Mouse (Mus musculus) midbrain, embryonic 14.5 days (tissue): ENCODE data around the gene Prkce. TPM values are rescaled to one million over a fixed set of nuclear protein-coding genes. Genes with fewer than 3 reads are reported as not detected.

Experiments used
- ATAC-seq: fragments of 200-750 bp; cut with Nextera tagmentation; 2 replicates; pipeline ENCODE4 v1.8.0; 2017; ENCODE audit warnings: moderate number of reproducible peaks, moderate library complexity; ENCODE audit not compliant: low FRiP score, low TSS enrichment
- DNase-seq: peaks from one replicate; pipeline ENCODE4 v3.0.0-alpha.2; 2015
- H3K27ac ChIP-seq: fragments of 300-500 bp; sonication (generic); replicated peaks from 2 replicates; pipeline ENCODE4 v1.5.1; 2014; ENCODE audit warnings: mild to moderate bottlenecking, low read depth, low read length, moderate library complexity
- H3K27me3 ChIP-seq: fragments of 300-500 bp; sonication (generic); 2 replicates; pipeline ENCODE4 v1.6.1; 2014; ENCODE audit warnings: low read length, control low read depth, mixed read lengths; ENCODE audit not compliant: control insufficient read depth, insufficient read depth
- H3K36me3 ChIP-seq: fragments of 300-500 bp; sonication (generic); 2 replicates; pipeline ENCODE4 v1.6.1; 2014; ENCODE audit warnings: low read length, control low read depth; ENCODE audit not compliant: control insufficient read depth, insufficient read depth
- H3K4me1 ChIP-seq: fragments of 300-500 bp; sonication (generic); 2 replicates; pipeline ENCODE4 v1.6.1; 2014; ENCODE audit warnings: mild to moderate bottlenecking, antibody characterized with exemption, low read length, control low read depth; ENCODE audit not compliant: control insufficient read depth, insufficient read depth
- H3K4me2 ChIP-seq: fragments of 300-500 bp; sonication (generic); 2 replicates; pipeline ENCODE4 v1.6.1; 2014; ENCODE audit warnings: mild to moderate bottlenecking, low read length, moderate library complexity
- H3K4me3 ChIP-seq: fragments of 300-500 bp; sonication (generic); replicated peaks from 2 replicates; pipeline ENCODE4 v1.5.1; 2014; ENCODE audit warnings: low read depth, low read length
- H3K9ac ChIP-seq: fragments of 300-500 bp; sonication (generic); replicated peaks from 2 replicates; pipeline ENCODE4 v1.6.1; 2014; ENCODE audit warnings: mild to moderate bottlenecking, low read length, moderate library complexity
- H3K9me3 ChIP-seq: fragments of 300-500 bp; sonication (generic); 2 replicates; pipeline ENCODE4 v1.6.1; 2016; ENCODE audit warnings: low read length, control low read depth, mixed read lengths; ENCODE audit not compliant: control insufficient read depth
- WGBS: fragments of 180-500 bp; shearing (Covaris S2); extraction: QIAGEN DNeasy Blood & Tissue Kit; methylation state at CpG from one replicate; pipeline ENCODE4 v1.1.7; 2014; 5-methylcytosine and 5-hydroxymethylcytosine counted together
- polyA plus RNA-seq: library from polyadenylated mRNA; unstranded; fragments of >200 nt; fragmentation: Nextera tagmentation; extraction: Ambion mirVana; gene quantifications from 2 replicates; pipeline ENCODE4 v1.2.1, GENCODE M21; 2014

Gene Prkce
- polyA plus RNA-seq, 1 experiment from 2014 or later: 25.4 TPM

DNA sequence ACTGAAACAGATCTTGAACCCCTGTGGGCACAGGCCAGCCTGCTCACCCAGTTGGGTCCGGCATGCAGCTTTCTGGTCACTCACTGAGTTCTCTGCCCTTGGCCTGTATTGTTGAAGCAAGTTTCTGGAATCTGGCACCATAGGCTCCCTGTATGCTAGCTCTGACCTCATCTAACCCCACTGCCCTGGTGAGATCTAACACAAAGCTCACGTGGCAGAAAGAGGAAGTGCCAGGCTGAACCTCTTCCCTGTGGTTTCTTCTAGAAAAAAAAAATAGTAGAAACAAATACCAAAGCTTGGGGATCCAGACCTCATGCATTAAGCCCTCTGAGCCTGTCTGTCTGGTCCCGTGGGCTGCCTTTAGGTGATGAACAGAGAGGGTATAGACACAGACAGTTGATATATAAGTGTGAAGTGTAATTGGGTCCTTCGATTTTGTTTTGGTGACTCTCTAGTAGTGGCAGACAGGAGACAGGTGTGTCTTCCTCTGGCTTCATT is 279.6 kb downstream of the Prkce start:
- 85% methylated on average over 4 of the region's 4 CpGs for WGBS
- ATAC-seq (no peak), DNase-seq (no peak)
- H3K4me1 ChIP-seq: peaks cover 6% of the 10 kb centered on the region; the same call in 1 of the 2 replicates
- no peaks in the 10 kb centered on the region for H3K36me3 ChIP-seq
- H3K9ac ChIP-seq: no peak overlapping the region
- H3K27me3 ChIP-seq: no peaks in the 10 kb centered on the region
- peaks cover 4% of the 10 kb centered on the region; the same call in 1 of the 2 replicates for H3K9me3 ChIP-seq
- H3K4me3 ChIP-seq: no peak overlapping the region
- H3K4me2 ChIP-seq: no peak overlapping the region
- no peak overlapping the region for H3K27ac ChIP-seq

GRCm38 (mm10) chr17:86452934-86453333 is 285.3 kb downstream of the Prkce start:
- DNase-seq (no peak), ATAC-seq (no peak)
- no peak overlapping the region for H3K4me2 ChIP-seq
- H3K9ac ChIP-seq: no peak overlapping the region
- H3K27ac ChIP-seq: no peak overlapping the region
- WGBS: 89% methylated on average over 4 of the region's 4 CpGs
- H3K36me3 ChIP-seq: no peaks in the 10 kb centered on the region
- H3K4me1 ChIP-seq: no peaks in the 10 kb centered on the region
- H3K9me3 ChIP-seq: peaks cover 4% of the 10 kb centered on the region; the same call in 1 of the 2 replicates
- H3K27me3 ChIP-seq: no peaks in the 10 kb centered on the region
- H3K4me3 ChIP-seq: no peak overlapping the region

DNA sequence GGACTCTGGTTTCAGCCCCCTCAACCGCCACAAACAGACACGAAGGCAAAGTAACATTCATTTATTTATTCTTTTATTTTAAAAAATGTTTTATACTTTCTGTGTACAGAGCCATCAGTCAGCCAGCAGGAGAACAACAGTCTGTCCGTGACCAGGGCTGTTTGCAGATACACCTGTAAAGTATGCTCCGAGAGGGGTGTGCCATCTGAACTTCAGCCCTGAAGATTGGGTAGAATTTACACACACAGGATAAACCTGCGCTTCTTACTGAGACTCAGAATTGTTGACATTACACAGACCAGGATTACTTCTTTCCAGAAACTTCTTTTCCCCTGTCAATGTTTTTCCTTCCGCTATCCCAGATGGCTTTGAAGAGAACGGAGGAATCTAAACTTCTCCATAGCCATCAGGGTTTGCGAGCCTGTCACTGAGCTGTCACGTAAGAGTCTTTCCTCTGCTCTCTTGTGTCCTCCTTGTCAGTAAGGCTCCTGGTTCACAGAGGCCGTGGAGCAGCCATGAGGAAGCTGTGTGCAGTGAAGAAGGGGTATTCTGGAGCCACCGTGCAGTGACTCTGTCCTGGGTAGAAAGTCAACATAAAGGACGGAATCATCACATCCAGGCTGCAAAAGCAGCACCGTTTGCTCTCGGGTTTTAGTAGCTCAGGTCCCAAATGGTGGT is 286.2 kb downstream of the Prkce start:
- no peak for DNase-seq
- Histone ChIP-seq H3K27ac (no peak overlapping the region), H3K4me1 (no peaks in the 10 kb centered on the region), H3K27me3 (no peaks in the 10 kb centered on the region), H3K9me3 (no peaks in the 10 kb centered on the region), H3K9ac (no peak overlapping the region), H3K36me3 (no peaks in the 10 kb centered on the region), H3K4me3 (no peak overlapping the region), H3K4me2 (no peak overlapping the region)
- 92% methylated on average over 14 of the region's 14 CpGs for WGBS
- no peak for ATAC-seq

- ATAC-seq (no peak), DNase-seq (no peak)
- 95% methylated on average over 3 of the region's 3 CpGs for WGBS
- H3K4me2 ChIP-seq: no peak overlapping the region
- H3K4me1 ChIP-seq: no peaks in the 10 kb centered on the region
- H3K27me3 ChIP-seq: no peaks in the 10 kb centered on the region
- H3K27ac ChIP-seq: no peak overlapping the region
- H3K4me3 ChIP-seq: no peak overlapping the region
- no peak overlapping the region for H3K9ac ChIP-seq
- no peaks in the 10 kb centered on the region for H3K36me3 ChIP-seq
- H3K9me3 ChIP-seq: no peaks in the 10 kb centered on the region
Measured at GRCm38 (mm10) chr17:86454351-86454706, 286.7 kb downstream of the Prkce start.

GRCm38 (mm10) chr17:86456512-86456911 is 288.9 kb downstream of the Prkce start:
- no peaks in the 10 kb centered on the region for H3K36me3 ChIP-seq
- WGBS: 71% methylated on average over 6 of the region's 6 CpGs
- no peak overlapping the region for H3K9ac ChIP-seq
- no peak overlapping the region for H3K4me2 ChIP-seq
- no peak for ATAC-seq
- no peak for DNase-seq
- no peaks in the 10 kb centered on the region for H3K4me1 ChIP-seq
- no peaks in the 10 kb centered on the region for H3K9me3 ChIP-seq
- H3K4me3 ChIP-seq: no peak overlapping the region
- no peak overlapping the region for H3K27ac ChIP-seq
- H3K27me3 ChIP-seq: no peaks in the 10 kb centered on the region

DNA sequence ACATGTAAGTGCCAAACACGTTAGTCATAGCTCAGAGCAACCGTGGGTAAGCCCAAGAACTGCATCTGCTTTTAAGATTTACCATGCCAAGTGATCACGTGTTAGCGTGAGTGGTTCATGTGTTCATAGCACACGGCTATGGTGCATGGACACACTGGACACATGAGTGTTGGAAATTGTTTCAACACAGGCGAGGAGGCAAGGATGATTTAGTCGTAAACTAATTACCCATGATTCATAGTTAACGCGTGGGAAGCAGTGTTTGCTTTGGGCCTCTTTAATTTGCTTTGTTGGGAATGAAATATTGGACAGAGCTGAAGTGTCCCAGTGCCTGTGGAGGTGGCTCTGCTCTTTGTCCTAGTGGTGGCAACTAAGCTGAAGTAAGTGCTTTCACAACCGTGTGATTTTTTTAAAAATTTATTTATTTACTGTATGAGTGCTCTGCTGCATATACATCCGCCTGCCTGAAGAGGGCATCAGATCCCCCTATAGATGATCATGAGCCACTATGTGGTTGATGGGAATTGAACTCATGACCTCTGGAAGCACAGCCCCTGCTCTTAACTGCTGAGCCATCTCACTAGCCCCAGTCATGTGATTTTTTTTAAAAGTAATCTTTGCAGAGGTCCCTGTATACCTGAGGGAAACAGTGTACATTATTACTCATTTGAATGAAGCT is 290.9 kb downstream of the Prkce start:
- ATAC-seq: no peak
- H3K9me3 ChIP-seq: no peaks in the 10 kb centered on the region
- H3K27ac ChIP-seq: no peak overlapping the region
- no peaks in the 10 kb centered on the region for H3K4me1 ChIP-seq
- H3K27me3 ChIP-seq: no peaks in the 10 kb centered on the region; the same call in 1 of the 2 replicates
- no peak overlapping the region for H3K4me3 ChIP-seq
- 84% methylated on average over 11 of the region's 11 CpGs for WGBS
- DNase-seq: no peak
- H3K4me2 ChIP-seq: no peak overlapping the region
- H3K9ac ChIP-seq: no peak overlapping the region
- no peaks in the 10 kb centered on the region for H3K36me3 ChIP-seq

GRCm38 (mm10) chr17:86460645-86461430 is 293.3 kb downstream of the Prkce start:
- Histone ChIP-seq H3K4me1 (peaks cover 10% of the 10 kb centered on the region), H3K9me3 (no peaks in the 10 kb centered on the region), H3K36me3 (no peaks in the 10 kb centered on the region), H3K9ac (no peak overlapping the region), H3K4me2 (no peak overlapping the region), H3K27me3 (no peaks in the 10 kb centered on the region; the same call in 1 of the 2 replicates), H3K4me3 (no peak overlapping the region), H3K27ac (no peak overlapping the region)
- ATAC-seq (no peak), DNase-seq (peak; percentile 58)
- WGBS: 64% methylated on average over 17 of the region's 17 CpGs

GRCm38 (mm10) chr17:86463369-86463768 is 295.8 kb downstream of the Prkce start:
- Histone ChIP-seq H3K4me3 (no peak overlapping the region), H3K36me3 (no peaks in the 10 kb centered on the region), H3K27me3 (peaks cover 6% of the 10 kb centered on the region), H3K9ac (no peak overlapping the region), H3K9me3 (no peaks in the 10 kb centered on the region), H3K4me1 (peaks cover 14% of the 10 kb centered on the region), H3K27ac (no peak overlapping the region), H3K4me2 (no peak overlapping the region)
- WGBS: 76% methylated on average over 3 of the region's 3 CpGs
- DNase-seq: no peak
- no peak for ATAC-seq
